Mouse (Mus musculus): ENCODE results near the gene Dnah6.

The Dnah6 gene

DNA sequence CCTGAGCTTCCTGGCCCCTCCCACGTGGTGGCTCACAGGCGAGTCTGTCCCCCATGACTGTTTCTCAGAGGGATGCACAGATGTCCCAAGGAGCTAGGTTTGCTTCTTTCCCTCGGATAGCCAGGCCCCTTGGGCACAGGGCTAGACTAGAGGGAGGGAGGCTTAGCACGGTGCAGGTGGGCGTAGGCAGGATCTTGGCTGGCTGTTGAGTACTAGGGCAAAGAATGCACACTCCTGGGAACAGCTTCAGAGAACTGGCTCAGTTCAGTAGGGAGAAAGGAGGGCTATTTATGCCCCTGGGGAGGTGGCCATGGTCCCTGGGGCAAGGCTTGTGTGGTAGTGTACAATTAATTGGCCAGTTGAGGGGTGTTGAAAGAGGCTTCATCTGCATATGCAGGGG is 88.7 kb downstream of the Dnah6 start:
- DNase-seq, result no peak

DNA sequence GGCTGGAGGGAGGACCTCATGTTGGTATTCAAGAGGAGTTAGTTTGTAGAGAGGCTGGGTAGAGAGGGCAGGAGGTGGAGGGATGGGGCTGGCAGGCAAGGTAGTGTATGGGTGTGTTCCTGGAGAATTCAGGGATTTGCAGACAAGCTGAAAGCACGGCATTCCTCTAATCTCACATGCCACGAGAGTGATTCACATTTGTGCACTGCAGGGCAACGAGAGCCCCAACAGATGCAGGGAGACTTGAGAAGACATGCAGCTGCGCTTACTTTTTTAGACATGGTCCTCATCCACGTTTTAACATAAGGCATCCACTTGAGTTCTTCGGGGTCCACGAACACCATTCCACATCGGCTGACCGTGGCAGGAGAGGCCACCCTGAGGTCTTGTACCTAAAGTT is 93.9 kb downstream of the Dnah6 start:
- DNase-seq, result no peak

DNA sequence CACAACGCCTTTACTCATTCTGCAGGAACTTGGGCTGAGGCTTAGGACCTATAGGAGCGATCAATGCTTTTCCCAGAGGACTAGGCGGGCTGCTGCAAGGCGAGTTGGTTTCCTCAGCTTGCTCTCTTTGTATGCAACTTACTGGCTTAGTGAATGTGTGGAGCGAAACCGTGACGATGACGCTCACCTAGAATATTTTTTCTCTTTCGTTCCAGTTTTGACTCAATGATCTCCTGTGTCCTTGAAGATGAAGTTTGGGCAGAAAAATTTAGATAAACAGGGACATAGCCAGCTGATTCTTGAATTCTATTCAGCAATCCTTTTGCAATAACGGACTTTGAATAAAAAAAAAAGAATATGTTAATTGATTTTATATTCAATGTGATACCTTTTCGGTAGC is 101.1 kb downstream of the Dnah6 start:
- DNase-seq, result no peak

DNA sequence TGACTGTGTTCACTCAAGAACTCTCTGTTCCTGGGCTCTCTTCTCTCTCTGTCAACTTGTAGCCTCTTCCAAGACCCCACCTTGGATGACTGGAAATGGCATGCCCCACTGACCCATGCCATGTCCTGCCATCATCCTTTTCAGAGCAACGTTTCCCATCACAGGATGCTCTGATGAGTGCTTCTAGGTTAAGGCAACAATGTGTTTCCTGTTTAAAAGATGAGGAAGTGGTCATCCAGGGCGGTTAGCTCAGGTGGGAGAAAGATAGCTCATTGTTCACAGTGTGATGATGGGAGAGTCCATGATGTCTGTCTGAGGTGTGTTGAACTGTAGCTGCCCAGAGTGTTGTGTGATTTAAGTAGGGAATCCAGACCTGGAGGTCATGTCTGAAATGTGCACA is 107.6 kb downstream of the Dnah6 start:
- DNase-seq, result peak; percentile 11

DNA sequence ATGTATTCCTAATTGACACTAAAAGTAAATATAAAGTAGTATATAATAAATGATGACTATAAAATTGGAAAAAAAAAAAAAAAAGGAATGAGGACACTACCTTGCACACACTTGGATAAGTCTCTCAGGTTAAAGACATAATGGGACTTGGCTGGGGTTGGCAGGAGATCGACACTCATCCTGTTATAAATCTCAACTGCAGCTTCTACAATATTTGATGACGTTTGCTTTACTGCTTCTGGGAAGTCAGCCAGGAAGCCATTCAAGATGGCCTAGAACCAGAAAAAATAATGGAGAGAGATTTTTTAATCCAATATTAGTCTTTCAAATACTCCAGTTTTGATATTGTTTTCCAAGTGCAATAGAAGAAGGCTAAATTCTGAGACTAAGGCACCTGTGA is 108.1 kb downstream of the Dnah6 start:
- DNase-seq, result peak; percentile 66

DNA sequence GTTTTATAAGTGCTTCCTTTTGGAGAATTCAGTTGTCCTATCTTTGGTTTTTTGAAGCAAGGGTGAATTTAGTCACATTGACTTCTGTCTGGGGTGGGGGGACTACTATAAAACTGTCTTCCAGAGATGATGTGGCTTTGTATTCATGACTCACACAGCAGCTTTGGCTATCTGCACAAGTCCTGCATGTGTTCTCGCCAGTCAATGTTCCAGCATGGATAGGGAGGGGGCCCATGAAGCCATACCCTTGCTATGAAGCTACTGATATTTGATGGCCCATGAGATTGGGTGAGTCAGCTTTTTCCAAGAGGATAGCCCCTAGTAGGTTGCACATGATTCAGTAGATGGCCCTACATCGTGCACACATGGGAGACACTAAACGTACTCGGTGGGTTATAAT is 128.3 kb downstream of the Dnah6 start:
- no peak for DNase-seq

DNA sequence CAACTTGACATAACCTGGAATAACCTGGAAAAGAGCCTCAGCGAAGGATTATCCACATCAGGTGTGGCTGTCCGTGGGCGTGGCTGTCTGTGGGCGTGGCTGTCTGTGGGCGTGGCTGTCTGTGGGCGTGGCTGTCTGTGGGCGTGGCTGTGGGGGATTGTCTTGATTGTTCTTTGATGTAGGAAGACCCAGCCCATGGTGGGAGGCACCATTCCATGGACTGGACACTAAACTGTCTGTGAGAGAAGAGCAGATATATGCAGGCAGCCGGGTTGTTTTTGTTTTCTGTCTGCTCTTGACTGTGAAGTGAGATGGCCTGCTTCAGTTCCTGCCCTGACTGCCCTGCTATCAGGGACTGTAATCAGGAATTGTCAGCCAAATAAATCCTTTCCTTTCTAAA is 130.6 kb downstream of the Dnah6 start:
- no peak for DNase-seq

DNA sequence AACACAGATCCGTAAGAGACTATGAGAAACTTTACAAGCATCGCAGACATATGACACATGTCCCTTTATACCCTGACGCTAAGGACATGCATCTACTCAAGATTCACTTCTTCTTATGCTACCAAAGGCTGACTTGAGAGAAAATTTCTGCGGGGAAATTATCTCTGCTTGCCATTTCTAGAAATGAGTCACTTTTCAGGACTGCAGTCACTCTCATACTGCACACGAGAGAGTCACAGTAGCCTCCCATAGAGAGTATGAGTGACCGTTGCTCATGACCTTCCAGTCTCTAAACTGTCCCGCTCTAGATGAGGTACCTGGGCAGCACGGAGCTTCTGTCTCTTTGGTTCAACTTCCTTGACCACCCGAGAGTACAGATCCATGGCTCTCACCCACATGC is 138.9 kb downstream of the Dnah6 start:
- no peak for DNase-seq

DNA sequence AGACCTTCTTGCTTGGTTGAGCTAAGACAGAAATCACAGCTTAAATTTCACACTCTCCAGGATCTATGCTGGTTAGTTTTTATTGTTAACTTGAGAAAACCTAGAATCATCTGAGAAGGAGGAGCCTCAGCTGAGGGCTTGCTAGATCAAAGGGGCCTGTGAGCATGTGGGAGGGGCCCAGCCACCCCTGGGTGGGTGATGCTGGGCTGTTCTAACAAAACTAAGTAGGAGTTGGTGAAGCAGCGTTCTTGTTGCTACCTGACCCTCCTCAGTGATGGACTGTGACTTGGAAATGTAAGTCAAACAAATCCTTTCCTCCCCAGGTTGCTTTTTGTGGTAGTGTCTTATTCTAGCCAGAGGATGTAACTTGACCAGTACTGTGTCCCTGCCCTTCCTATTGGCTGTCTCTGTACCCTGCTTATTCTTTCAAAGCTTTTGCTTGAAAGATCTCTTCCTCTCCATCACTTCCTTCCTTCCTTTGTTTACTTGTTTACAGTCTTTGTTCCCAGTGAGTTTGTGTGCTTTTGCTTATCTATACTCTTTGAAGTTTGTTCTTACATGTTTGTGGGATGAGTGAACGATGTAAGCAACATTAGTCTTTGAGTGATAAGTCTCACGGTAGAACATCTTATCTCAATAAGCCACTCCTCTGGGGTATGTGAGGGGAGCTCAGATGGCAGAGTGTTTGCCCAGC is 149.2 kb downstream of the Dnah6 start:
- DNase-seq, result no peak

DNA sequence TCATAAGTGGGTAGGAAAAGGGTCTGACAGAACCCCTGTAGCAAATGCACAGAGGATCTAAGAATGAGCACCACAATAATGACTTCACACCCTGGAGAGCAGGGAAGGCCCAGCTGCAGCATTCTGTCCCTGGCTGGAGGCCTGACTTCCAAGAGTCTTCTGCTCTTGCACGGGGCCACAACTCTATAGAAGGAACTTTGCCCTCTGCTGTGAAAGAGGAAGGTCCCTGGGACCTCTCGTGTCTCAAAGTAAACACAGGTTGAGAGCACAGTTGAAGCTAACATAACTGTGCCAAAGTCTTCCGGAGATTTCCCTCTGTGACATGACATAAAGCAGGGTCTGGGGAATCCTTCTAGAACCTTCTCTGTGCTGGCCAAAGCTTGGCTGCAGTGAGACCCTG is 150.2 kb downstream of the Dnah6 start:
- DNase-seq, result no peak

DNA sequence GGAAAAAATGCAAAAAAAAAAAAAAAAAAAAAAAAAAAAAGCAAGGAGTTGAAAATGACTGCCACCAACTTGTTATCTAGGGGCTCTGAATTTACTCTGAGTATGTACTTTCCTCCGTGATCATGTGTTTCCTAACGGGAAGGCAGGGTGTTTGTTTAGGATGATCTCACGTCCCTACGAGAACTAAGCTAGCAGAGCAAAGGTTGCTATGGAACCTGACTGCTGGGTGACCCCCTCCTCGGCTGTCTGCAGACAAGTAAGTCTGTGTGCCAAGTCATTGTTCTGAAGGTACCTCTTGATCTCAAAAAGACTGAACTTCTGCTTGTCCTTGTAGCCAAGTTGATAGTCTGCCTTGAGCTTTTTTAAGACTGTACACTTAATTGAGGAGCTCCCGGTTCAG is 150.8 kb downstream of the Dnah6 start:
- DNase-seq, result peak; percentile 42

DNA sequence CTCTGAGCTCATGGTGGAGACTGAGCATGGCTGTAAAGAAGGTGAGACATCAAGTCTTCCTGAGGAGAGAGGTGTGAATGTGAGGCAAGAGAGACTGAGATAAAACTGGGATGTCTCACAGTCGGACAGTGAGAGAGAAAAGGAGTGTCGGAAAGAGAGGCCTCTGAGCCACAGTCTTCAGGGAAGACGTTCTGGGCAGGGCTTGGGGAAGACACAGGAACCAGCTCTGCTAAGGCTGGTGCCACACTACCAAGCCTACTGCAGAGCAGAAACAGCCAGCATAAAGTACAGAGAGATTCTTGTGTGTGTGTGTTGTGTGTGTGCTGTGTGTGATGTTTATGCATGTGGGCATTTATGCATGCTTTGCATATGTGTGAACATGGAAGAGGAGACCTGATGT is 156.9 kb downstream of the Dnah6 start:
- DNase-seq, result no peak

DNA sequence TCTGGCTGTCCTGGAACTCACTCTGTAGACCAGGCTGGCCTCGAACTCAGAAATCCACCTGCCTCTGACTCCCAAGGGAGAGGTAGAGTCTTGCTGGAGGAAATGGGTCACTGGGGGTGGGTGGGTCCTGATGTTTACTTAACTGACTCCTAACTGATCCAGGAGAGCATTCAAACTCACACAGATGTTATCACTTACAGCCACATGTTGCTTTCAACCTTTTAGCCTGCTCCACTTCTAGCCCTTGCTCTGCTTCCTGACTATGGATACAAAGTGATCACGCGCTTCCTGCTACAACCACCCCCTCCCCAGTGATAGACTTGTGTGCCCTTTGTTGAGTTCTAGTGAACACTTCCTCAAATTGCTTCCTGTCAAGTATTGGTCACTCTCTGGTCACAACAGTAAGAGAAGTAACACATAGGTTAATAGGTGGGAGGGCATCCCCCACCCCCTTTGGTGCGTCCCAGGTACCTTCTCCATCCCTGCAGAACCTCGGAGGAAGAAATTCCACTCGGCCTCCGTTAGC is 161.8 kb downstream of the Dnah6 start:
- no peak for DNase-seq

DNA sequence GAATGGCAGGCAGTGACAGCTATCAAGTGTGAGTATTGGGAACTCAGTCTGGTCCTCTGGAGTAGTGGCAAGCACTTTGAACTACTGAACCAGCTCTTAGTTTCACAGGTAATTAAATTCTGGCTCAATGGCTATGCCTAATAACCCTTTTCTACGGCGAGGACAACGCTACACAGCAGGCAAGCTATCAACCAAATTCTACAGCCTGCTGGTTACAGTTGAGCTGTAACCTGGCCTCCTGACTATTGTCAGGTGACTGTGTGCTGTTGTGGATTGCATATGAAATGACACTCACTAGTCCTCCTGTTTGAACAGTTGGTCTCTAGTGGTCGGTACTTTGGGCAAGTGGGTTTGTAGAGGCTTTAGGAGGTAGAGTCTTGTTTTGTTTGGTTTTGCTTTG is 162.3 kb downstream of the Dnah6 start:
- no peak for DNase-seq

DNA sequence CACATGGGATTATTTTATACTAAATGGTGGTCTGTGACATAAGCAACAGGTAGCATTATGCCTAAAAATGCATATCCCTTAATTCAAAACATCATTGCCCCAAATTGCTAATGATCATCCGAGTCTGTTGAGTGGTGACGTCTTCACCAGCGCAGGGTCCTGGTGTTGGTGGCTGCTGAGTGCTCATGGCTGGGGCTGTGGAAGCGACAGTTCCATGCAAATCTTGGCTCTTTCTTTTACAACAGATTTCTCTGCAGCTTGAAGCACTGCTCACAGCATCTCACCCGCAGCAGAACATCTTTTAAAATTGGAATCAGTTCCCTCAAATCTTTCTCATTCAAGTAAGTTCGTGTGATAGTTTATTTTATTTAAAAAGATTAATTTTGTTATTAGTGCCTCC is 166.1 kb downstream of the Dnah6 start:
- DNase-seq, result no peak

DNA sequence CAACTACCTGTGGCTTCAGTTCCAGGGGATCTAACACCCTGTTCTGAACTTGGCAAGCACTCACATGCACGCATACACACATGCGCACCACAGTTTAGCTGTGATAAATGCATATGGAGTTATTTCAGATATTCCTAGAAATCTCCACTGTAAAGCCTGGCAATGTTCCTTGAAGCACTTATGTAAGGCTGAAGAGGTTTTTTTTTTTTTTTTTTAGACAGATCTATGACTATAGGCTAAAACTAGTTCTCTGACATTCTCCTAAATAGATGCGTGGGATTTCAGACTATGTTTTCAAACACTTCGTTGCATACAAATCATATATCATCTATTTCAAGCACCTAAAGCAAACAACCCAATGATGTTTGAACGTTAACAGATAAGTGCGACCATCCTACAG is 166.6 kb downstream of the Dnah6 start:
- DNase-seq, result no peak

DNA sequence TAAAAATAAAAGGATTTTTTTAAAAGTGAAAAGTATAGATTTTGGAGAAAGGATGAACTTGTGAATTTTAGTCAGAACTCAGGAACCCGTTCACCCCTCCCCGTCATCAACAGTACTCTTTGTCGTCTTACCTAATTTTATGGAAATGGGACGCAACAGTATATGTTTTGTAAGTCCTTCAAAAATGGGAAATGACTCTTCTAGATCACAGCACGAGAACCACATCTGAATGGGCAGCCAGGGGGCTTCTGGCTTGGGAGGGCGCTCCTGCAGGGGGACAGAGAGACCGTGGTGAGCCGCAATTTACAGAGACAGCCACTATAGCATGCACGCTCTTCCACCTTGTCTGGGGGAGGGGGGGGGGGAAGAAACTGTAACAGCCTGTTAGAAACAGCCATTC is 167.9 kb downstream of the Dnah6 start:
- DNase-seq, result no peak

DNA sequence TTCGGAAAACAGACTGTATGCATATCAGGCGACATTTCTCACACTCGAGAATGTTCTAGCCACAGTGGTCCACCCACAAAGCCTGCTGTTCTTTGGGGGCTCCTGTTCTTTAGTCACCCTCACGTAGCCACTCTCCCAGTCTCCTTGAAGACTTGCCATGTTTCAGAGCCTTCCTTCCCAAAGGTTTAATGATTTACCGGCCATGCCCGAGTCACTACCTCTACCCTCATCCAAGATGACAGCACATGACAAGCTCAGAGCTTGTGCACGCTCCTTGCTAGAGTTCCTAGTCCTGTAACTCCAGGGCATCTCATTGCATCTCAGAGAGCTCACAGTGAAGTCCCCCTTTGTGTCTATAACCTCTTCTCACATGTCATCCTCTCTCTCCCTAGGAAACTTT is 174.2 kb downstream of the Dnah6 start:
- DNase-seq, result peak; percentile 16

DNA sequence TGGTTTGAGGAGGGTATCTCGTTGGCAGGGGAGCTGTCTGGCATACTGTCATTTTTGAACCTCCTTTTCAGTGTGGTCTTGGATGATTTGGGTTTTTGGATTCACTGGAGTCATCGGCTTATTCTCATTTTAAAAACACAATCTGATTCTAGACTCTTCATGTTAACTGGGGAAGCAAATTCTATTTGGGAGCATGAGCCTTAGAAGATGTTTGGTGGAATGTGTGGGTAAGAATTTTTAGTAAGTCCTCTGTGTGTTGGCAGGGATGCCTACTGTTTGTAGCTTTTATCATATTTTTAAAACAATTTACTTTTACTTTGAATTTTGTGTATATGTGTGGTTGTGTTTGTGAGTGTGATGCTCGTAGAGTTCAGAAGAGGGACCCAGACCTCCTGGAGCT is 175.5 kb downstream of the Dnah6 start:
- no peak for DNase-seq

DNA sequence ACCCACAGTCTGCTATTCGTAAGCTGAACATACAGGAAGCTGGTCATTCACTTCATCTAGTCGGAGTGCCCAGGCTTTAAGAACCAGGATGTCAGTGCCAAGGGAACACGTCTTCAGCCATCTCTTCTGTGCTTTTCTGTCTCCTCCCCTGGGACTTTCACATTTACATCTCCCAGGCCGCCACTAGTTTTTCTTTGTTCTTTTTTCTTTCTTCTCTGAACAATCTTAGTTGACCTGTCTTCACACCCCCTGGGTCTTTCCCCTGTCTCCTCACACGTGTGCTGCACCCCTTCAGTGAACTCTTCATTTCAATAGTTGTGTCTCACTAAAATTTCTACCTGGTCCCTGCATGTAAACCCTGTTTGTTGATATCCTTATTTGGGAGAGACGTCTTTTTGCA is 179.2 kb downstream of the Dnah6 start:
- DNase-seq, result no peak

DNA sequence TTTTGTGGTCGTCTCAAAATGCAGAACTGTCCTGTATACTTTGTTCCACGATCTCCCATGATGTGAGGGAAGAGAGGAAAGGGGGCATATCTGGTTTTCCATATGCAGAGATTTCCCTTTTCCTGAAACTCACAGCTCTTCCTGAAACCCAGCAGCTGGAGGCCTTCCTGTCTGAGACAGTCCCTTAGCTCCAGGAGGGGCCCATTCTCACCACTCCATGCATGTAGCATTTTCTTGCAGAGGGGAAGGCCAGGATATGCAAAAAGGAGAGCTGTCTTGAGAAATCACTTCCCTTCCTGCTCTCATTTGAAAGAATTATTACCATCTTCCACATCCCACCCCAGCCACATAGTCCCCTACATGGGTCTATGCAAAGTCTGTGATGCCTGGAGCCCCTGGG is 183.2 kb downstream of the Dnah6 start:
- DNase-seq, result peak; percentile 19

DNA sequence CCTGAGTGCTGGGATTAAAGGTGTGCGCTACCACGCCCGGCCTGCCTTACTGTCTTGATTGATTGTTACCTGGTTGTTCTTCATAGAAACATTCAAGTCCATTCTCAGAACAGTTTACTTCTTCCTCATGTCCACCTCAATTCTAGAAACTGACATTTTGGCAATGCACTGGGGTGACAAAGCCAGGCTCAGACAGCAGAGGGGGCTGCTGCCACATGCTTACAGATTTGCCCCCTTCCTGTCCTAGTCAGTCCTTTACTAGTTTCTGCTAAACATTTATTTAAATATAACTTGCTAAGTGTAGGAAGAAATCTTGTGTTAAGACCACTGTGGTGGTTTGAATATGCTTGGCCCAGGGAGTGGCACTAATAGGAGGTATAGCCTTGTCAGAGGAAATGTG is 192.6 kb downstream of the Dnah6 start:
- DNase-seq, result no peak

DNA sequence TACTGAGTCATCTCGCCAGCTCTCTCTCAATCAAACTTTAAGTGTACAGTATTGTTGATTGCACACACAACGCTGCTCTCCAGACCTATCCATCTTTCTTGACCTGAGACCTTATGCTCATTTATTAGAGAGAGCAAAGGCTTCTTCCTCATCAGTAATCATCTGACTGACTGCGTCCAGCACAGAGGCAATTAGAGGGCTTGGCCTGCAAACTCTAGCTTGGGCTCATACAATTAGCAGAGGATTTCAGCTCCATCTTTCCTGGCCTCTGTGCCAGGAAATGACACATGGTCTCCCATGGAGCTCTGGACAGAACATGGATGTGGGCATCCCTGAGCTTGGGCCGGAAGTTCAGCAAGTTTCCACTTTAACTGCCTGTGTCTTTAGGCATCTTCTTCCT is 193.6 kb downstream of the Dnah6 start:
- DNase-seq, result no peak

DNA sequence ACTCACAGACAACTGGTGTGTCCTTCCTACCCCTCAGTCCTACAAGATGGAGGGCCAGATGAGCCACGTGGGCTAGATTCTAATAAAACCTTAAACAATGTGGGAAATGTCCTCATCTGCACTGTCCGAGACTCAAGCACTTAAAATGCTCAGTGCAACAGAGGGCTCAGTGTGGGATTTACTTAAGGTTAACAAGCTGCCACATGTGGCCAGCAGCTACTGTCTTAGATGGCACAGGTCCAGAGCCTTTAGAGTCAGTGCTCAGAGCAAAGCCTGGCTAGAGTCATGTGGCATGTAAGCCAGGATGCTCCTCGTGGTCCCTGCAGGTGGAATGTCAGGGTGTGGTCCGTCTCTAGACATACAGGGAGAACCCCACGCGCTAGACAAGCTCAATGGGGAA is 194.6 kb downstream of the Dnah6 start:
- DNase-seq, result no peak

DNA sequence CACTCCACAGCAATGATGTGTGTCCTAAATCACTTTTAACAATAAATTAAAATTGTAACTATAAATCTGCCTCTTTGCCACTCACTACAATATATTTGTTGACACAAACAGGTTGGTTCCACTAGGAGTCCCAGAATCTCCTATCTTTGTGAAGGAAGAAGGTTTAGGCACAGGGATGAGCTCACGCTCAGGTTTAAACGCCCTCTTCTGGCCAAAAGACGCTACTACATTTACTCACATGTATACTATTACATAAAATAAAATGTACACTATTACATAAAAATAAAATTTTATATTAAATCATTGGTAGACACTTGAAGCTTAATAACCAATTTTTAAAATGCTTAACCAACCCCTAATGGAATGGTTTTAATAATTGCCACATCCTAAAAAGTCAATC is 201.4 kb downstream of the Dnah6 start:
- peak; percentile 29 for DNase-seq
